Mouse (Mus musculus) left cerebral cortex, adult 18-20 months (tissue): ENCODE data around the gene Prkcq. TPM values are rescaled to one million over a fixed set of nuclear protein-coding genes. Genes with fewer than 3 reads are reported as not detected.

Source experiments
- DNase-seq, 2 experiments: peaks; one replicate each; pipeline ENCODE4 v3.0.0; 2021 to 2022; ENCODE audit warnings: low spot score in 2 of 2, mixed read lengths in 1 of 2
- total RNA-seq, 2 experiments: library from RNA; stranded (reverse); gene quantifications; 2 replicates each; pipeline ENCODE4 v1.2.3; 2021

Prkcq gene
- total RNA-seq, 2 experiments from 2014 or later: 5.7 to 5.9 TPM

- peak; percentile 89 for DNase-seq
Measured at GRCm38 (mm10) chr2:11288531-11288846, 116.6 kb downstream of the Prkcq start.

- DNase-seq: no peak
Measured at GRCm38 (mm10) chr2:11290931-11291330, 119.0 kb downstream of the Prkcq start.

GRCm38 (mm10) chr2:11291570-11292405 is 119.9 kb downstream of the Prkcq start:
- DNase-seq: no peak

DNA sequence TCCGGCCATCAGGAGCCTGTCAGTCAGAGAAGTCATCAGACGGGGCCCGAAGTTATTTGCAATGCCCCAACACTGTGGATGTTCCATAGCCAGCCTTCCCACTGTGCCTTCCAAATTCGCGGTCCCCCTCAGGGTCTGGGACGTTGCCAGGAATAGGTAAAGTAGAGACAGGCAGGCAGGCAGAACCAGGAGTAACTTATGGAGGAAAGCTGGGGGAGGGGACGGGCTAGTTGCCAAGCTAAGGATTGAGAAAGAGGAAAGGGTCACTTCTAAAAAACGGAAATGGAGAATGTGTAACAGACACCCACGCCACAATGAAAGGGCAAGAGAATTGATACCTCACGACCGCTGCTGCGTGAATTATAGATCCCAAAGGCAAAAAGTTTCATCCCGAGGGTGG is 121.2 kb downstream of the Prkcq start:
- no peak for DNase-seq

DNA sequence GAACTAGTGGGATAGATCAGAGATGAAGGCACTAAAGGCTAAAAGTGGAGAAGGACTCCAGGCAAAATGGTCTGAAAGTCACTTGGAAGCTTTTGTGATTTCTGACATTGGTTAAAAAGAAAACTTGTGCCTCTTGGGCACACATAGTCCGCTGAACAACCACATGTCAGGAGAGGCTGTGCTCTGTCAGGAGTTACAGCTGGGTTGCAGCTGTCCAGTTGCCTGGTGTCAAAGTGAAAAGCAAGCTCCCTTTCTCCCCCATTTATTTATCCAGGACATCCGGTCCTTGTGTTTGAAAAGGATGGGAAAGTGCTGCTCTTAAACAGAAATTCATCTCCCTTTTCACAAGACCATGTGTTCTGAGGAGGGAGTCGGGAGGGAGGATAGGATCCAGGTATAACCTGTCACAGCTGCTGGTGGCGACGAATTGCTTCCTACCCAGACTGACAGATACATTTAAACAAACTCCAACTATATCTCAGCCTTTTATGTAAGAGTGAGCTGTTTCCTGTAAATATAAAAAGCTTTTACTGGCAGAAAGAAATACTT is 122.8 kb downstream of the Prkcq start:
- no peak for DNase-seq

DNA sequence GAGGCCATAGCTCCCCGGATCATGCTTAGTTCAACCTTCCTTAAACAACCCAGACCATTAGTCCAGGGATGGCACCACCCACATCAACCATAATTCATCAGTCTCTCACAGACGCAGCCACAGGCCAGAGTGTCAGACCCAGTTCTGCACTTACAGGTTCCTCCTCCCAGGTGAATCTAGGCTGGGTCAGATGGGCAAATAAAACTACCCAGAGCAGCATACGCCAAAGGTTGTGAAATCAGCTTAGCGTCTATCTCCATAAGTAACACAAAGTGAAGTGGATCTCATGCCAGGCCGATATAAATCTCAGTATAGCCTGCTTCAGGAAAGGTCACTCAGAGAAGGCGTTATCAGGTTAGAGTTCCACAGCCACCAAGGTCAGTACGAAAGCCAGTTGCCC is 126.9 kb downstream of the Prkcq start:
- no peak for DNase-seq

DNA sequence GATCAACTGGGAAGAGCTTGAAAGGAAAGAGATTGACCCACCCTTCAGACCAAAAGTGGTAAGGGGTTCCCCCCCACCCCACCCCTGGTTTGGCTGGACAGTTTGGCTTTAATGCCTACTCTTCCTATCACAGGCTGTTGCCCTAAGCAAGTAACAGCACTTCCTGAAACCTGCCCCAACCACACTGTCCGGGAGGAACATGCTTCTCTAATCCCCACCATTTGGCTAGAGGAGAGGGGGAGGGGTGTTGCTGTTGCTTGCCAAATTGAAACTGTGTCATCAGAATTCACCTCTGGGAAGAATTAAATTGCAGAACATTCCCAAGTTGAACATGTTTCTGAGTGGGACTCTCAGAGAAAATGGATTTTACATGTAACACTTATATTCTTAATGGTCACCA is 127.5 kb downstream of the Prkcq start:
- no peak for DNase-seq

DNA sequence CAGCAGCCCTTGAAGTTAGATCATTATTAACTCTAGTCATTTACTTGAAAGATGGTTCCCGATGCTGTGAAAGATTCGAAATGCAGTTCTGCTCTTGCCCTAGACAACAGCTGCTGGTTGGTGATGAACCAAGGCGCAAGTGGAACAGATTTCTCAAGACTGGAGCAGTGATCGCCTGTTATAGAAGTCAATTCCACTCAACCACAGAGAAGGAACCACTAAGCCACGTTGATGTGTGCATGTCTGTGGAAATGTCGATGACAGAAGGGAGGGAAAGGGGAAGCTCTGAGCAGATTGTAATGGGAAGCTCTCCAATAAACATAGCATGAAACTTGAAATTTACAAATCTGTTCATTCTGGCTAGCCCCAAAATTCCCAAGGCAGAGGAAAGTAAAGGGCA is 128.5 kb downstream of the Prkcq start:
- DNase-seq: no peak

DNA sequence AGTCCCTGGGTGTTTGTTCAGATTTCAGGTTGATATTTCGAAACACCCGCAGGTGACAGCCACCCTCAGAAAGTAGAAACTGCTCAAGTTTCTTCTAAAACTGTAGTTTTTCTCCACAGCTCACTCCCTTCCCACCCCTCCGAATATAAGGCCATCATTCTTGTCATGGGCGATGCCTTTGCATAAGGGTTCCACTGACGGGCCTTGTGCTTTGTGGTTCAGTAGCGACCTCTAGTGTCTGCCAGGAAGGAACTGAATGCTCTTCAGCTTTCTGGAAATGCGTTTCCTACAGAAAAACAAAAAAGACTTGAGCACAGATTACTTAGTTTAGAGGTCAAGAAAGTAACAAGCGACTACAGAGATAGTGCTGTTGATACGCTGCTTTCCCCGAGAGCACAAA is 148.3 kb downstream of the Prkcq start:
- peak; percentile 26 to 40 for DNase-seq

GRCm38 (mm10) chr2:11322396-11322795 is 150.5 kb downstream of the Prkcq start:
- no peak for DNase-seq

DNA sequence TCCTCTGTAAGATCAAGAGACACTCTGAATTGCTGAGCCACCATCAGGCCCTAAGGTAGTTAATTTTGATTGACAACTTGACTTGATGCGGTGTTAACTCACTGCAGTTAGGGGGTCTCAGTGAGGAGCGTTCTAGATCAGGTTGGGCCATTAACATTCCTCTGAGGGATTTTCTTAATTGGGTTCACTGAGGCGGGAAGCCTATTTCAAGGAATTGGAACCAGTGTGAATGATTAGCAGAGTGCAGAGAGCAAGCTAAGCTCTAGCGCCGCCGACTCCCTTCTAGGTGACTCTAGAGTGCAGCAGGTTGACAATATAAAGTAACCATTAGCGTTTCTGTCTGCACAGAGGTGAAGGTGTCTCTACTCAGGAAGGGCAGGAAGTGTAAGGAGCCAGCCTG is 155.4 kb downstream of the Prkcq start:
- no peak for DNase-seq

- DNase-seq: no peak
Measured at GRCm38 (mm10) chr2:11329407-11330224, 157.7 kb downstream of the Prkcq start.

DNA sequence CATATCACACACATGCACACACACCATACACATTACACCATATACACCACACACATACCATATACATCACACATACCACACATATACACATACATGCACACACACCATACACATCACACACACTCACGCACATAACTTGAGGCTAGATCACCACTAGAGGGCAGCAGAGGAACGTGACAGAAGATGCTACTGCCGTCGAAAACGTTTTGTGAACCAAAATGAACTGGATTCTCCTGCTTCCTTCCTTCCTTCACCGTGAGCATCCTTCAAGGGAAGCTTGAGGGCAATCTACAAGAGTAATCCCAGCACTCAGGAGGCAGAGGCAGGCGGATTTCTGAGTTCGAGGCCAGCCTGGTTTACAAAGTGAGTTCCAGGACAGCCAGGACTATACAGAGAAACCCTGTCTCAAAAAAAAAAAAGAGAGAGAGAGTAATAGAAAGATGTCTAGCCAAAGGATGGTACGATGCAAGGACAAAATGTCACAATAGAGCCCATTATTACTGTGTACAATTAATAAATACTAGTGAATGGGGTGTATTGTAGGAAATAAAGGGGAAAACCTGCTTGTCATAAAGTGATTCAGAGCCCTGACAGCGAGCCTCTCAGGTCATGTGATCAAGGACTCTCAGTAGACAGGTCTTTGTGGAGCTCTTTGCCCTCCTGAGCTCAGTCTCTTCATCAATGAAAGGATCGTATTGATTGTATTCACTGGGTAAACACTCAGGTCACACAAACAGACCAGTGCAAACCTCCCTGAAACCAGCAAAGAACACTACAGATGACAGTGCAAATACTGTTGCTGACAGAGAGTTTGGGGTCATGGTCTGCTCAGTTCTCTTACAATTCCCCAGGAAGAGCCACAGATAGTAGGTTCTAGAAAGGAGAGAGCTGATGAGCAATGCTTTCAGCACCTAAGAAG is 159.9 kb downstream of the Prkcq start:
- DNase-seq: peak; percentile 55 to 72

GRCm38 (mm10) chr2:11332469-11332868 is 160.6 kb downstream of the Prkcq start:
- no peak for DNase-seq

GRCm38 (mm10) chr2:11333301-11334017 is 161.6 kb downstream of the Prkcq start:
- DNase-seq: peak in 1 of 2 experiments; percentile 12

- DNase-seq: no peak
Measured at GRCm38 (mm10) chr2:11336320-11336719, 164.4 kb downstream of the Prkcq start.

- DNase-seq: peak in 1 of 2 experiments; percentile 25
Measured at GRCm38 (mm10) chr2:11338931-11339839, 167.3 kb downstream of the Prkcq start.

DNA sequence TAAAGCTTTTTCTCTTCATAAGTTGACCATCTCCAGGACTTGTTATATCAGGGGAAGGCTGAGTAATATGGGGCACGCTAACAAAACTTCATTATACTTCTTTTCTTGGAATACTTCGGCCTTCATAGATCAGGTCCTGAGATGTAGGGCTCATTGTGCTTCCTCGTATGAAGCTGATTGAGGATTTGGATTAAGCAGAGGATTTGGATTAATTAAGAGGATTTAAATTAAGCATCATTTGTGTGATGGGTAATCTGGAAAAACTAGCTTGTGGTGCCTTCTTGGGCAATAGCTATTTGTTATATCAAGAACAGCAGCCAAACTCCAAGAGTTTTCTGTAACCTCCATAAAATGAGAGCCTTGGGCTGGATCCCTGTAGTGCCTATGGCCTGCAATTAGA is 172.8 kb downstream of the Prkcq start:
- no peak for DNase-seq

DNA sequence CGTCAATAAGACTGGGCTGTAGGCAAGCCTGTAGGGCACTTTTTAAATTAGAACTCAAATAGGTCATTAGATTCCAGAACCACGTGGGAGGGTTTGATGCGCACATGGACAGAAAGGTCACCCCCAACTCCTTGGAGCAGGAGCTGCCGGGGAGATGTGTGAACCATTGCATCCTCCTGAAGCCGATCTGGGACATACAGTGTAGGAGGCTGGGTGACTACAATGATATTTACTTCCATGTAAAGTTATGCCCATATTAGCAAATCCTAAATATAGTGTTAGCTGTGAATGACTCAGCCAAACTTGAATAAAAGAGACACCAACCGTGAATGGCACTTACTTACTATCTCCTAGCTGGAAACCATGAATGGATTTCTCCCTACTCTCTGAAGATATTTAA is 174.5 kb downstream of the Prkcq start:
- DNase-seq: peak; percentile 22 to 27
